Mouse (Mus musculus): Measurements from ENCODE around the gene Zfp790. TPM values are rescaled to one million over a fixed set of nuclear protein-coding genes. Genes with fewer than 3 reads are reported as not detected.

Zfp790 gene
- polyA plus RNA-seq (2014; fragmentation: Illumina TruSeq; extraction: RNeasy Lipid Tissue Mini Kit (QIAGEN cat#74804)), result 17.4 TPM

GRCm38 (mm10) chr7:29815910-29816429, at the start of gene Zfp790:
Gene Zfp790 (plus strand): TSS chr7:29816114.

GRCm38 (mm10) chr7:29768090-29768900, 47.6 kb upstream of the Zfp790 start, which contains the start of gene Zfp84:
Gene Zfp84 (plus strand): TSS chr7:29768552.

GRCm38 (mm10) chr7:29783871-29784551, 31.9 kb upstream of the Zfp790 start, which contains the start of gene Zfp30:
Gene Zfp30 (plus strand): TSS chr7:29783998.

GRCm38 (mm10) chr7:29853219-29853842, 37.4 kb downstream of the Zfp790 start, which contains the start of gene Zfp940:
Gene Zfp940 (minus strand): TSS chr7:29853669.

GRCm38 (mm10) chr7:29859532-29860517, 43.9 kb downstream of the Zfp790 start, which contains the start of gene Zfp420:
Gene Zfp420 (plus strand): TSS chr7:29859979.

Other genes starting within 250 kb of the Zfp790 start
- not detected for gene Catsperg2, start 89.1 kb upstream of the Zfp790 start, polyA plus RNA-seq (2014; fragmentation: Illumina TruSeq; extraction: RNeasy Lipid Tissue Mini Kit (QIAGEN cat#74804))
- 19.2 TPM for gene Zfp84, start 47.6 kb upstream of the Zfp790 start, polyA plus RNA-seq (2014; fragmentation: Illumina TruSeq; extraction: RNeasy Lipid Tissue Mini Kit (QIAGEN cat#74804))
- 7.0 TPM for gene Zfp30, start 32.1 kb upstream of the Zfp790 start, polyA plus RNA-seq (2014; fragmentation: Illumina TruSeq; extraction: RNeasy Lipid Tissue Mini Kit (QIAGEN cat#74804))
- 7.5 TPM for gene Zfp940, start 37.6 kb downstream of the Zfp790 start, polyA plus RNA-seq (2014; fragmentation: Illumina TruSeq; extraction: RNeasy Lipid Tissue Mini Kit (QIAGEN cat#74804))
- 26.2 TPM for gene Zfp420, start 43.9 kb downstream of the Zfp790 start, polyA plus RNA-seq (2014; fragmentation: Illumina TruSeq; extraction: RNeasy Lipid Tissue Mini Kit (QIAGEN cat#74804))
- 7.4 TPM for gene Zfp27, start 90.5 kb downstream of the Zfp790 start, polyA plus RNA-seq (2014; fragmentation: Illumina TruSeq; extraction: RNeasy Lipid Tissue Mini Kit (QIAGEN cat#74804))
- 32.3 TPM for gene Zfp383, start 92.1 kb downstream of the Zfp790 start, polyA plus RNA-seq (2014; fragmentation: Illumina TruSeq; extraction: RNeasy Lipid Tissue Mini Kit (QIAGEN cat#74804))
- 25.3 TPM for gene Zfp74, start 138.0 kb downstream of the Zfp790 start, polyA plus RNA-seq (2014; fragmentation: Illumina TruSeq; extraction: RNeasy Lipid Tissue Mini Kit (QIAGEN cat#74804))
- 11.6 TPM for gene Zfp568, start 167.8 kb downstream of the Zfp790 start, polyA plus RNA-seq (2014; fragmentation: Illumina TruSeq; extraction: RNeasy Lipid Tissue Mini Kit (QIAGEN cat#74804))
- gene Zfp14, start 235.3 kb downstream of the Zfp790 start, polyA plus RNA-seq (2014; fragmentation: Illumina TruSeq; extraction: RNeasy Lipid Tissue Mini Kit (QIAGEN cat#74804)), result 8.8 TPM